Mouse (Mus musculus) bone marrow macrophage, adult 2 months (primary cell): ENCODE measurements around the gene Bcorl1.

ENCODE experiments used
- CTCF ChIP-seq: IDR thresholded peaks from 2 replicates; pipeline ENCODE4 v1.5.1; 2012; ENCODE audit warnings: low read depth, mild to moderate bottlenecking, low read length, moderate library complexity
- POLR2A ChIP-seq: IDR thresholded peaks from 2 replicates; pipeline ENCODE4 v1.6.1; 2012; ENCODE audit warnings: mild to moderate bottlenecking, low read depth, low read length, borderline replicate concordance

GRCm38 (mm10) chrX:48405141-48405540, 64.0 kb downstream of the Bcorl1 start:
- TF ChIP-seq POLR2A (no peak), CTCF (no peak)
